Mouse (Mus musculus): Measurements from ENCODE around the gene Tmem108. TPM values are rescaled to one million over a fixed set of nuclear protein-coding genes. Genes with fewer than 3 reads are reported as not detected.

Tmem108 gene
- total RNA-seq, 2 experiments from 2014 or later, result 0.38 to 1.3 TPM

GRCm38 (mm10) chr9:103434116-103434515 is 327.5 kb downstream of the Tmem108 start:
- ATAC-seq (replicated peaks; ENCODE audit: low FRiP score, low TSS enrichment, poor library complexity, severe bottlenecking), result peak; percentile 97

Other genes with a start within 250 kb of the Tmem108 start
- 8.2 and 9.3 TPM in 2 replicates for gene Nphp3, start 240.7 kb upstream of the Tmem108 start, total RNA-seq (2014; fragmentation: Nextera tagmentation)
- 3.7 and 6.4 TPM in 2 replicates for gene Nphp3, start 240.7 kb upstream of the Tmem108 start, total RNA-seq (2017)

Data from megakaryocyte-erythroid progenitor cell, adult 5-6 weeks (primary cell).